Mouse (Mus musculus) embryonic facial prominence, embryonic 12.5 days (tissue): ENCODE results near the gene Cox15. TPM values are rescaled to one million over a fixed set of nuclear protein-coding genes. Genes with fewer than 3 reads are reported as not detected.

Source experiments
- ATAC-seq: fragments of 200-750 bp; cut with Nextera tagmentation; 2 replicates; pipeline ENCODE4 v1.8.0; 2017; ENCODE audit not compliant: insufficient number of reproducible peaks, insufficient read depth, low FRiP score, low TSS enrichment
- H3K27ac ChIP-seq: fragments of 300-500 bp; sonication (generic); 2 replicates; pipeline ENCODE4 v1.5.1; 2016; ENCODE audit warnings: mild to moderate bottlenecking
- H3K27me3 ChIP-seq: fragments of 300-500 bp; sonication (generic); 2 replicates; pipeline ENCODE4 v1.6.1; 2016; ENCODE audit warnings: mild to moderate bottlenecking, moderate library complexity
- H3K36me3 ChIP-seq: fragments of 300-500 bp; sonication (generic); 2 replicates; pipeline ENCODE4 v1.6.1; 2016; ENCODE audit warnings: mild to moderate bottlenecking
- H3K4me1 ChIP-seq: fragments of 300-500 bp; sonication (generic); 2 replicates; pipeline ENCODE4 v1.6.1; 2016
- H3K4me2 ChIP-seq: fragments of 300-500 bp; sonication (generic); replicated peaks from 2 replicates; pipeline ENCODE4 v1.6.1; 2016; ENCODE audit warnings: mild to moderate bottlenecking, moderate library complexity
- H3K4me3 ChIP-seq: fragments of 300-500 bp; sonication (generic); 2 replicates; pipeline ENCODE4 v1.5.1; 2016; ENCODE audit warnings: mild to moderate bottlenecking
- H3K9ac ChIP-seq: fragments of 300-500 bp; sonication (generic); 2 replicates; pipeline ENCODE4 v1.6.1; 2016; ENCODE audit warnings: mild to moderate bottlenecking, moderate library complexity
- H3K9me3 ChIP-seq: fragments of 300-500 bp; sonication (generic); 2 replicates; pipeline ENCODE4 v1.6.1; 2016; ENCODE audit warnings: mild to moderate bottlenecking, moderate library complexity
- WGBS: fragments of 180-500 bp; shearing (Covaris S2); methylation state at CpG from one replicate; pipeline ENCODE4 v1.1.7; 2016; 5-methylcytosine and 5-hydroxymethylcytosine counted together
- polyA plus RNA-seq: library from polyadenylated mRNA; unstranded; fragments of >200 nt; fragmentation: Nextera tagmentation; extraction: Ambion mirVana; gene quantifications from 2 replicates; pipeline ENCODE4 v1.2.1, GENCODE M21; 2016

The Cox15 gene
- polyA plus RNA-seq = 14.8 and 15.3 TPM in 2 replicates

DNA sequence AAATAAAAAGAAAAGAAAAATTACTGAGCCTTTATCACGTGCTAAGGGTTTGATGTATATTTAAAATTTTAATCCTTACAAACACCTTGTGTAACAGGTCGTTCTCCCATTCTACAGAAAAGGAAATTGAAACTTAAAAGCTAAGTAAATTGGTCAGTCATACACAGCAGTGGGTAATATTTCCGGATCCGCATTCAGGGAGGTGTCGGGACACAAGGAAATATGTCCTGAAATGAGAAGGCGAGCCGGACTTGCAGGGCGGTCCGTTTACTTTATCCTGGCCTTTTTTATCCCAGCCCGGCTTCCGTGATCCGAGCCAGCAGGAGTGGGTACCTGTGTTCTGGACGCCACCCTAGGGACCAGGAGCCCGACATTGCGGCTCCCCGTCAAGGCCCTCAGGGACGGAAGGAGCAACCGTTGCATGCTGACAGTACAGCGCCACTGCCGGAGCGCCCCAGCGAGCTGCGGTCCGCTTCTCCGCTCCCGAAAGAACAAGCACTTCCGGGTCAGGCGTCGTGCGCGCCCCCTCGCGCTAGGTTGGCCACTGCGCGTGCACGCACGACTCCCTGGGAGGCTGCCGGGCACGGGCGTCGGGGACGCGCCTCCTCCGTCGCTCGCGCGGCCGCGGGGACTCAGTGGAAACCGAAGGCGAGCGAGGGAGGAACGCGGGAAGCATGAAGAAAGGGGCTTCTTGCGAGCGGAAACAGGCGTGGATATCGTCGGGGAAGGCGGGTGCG, at the start of gene Cox15, which contains the start of gene Cutc:
Cox15 (minus strand) TSS at position 512 of the 737 bp plus-strand sequence.
Cutc (plus strand) TSS at position 508 of the 737 bp plus-strand sequence.
- H3K4me1 ChIP-seq = no peaks in the 10 kb centered on the region
- peak within 1 kb of the TSS; percentile 63 for H3K4me3 ChIP-seq
- H3K9ac ChIP-seq = peak within 1 kb of the TSS; percentile 75
- ATAC-seq = peak; percentile 82
- H3K4me2 ChIP-seq = peak within 1 kb of the TSS; percentile 57
- no peaks in the 10 kb centered on the region for H3K9me3 ChIP-seq
- peaks cover 23% of the 10 kb centered on the region for H3K36me3 ChIP-seq
- no peaks in the 10 kb centered on the region for H3K27me3 ChIP-seq
- WGBS = under 1% methylated on average over 62 of the region's 62 CpGs
- H3K27ac ChIP-seq = peak within 1 kb of the TSS; percentile 95

GRCm38 (mm10) chr19:43801427-43802051, 48.7 kb upstream of the Cox15 start:
- H3K27me3 ChIP-seq = no peaks in the 10 kb centered on the region
- ATAC-seq = no peak
- H3K36me3 ChIP-seq = no peaks in the 10 kb centered on the region
- no peak overlapping the region for H3K4me2 ChIP-seq
- no peaks in the 10 kb centered on the region for H3K9me3 ChIP-seq
- H3K4me3 ChIP-seq = no peak overlapping the region
- H3K27ac ChIP-seq = no peak overlapping the region
- H3K9ac ChIP-seq = no peak overlapping the region
- no peaks in the 10 kb centered on the region for H3K4me1 ChIP-seq
- WGBS = 81% methylated on average over 9 of the region's 9 CpGs

- 81% methylated on average over 5 of the region's 5 CpGs for WGBS
- Histone ChIP-seq H3K9me3 (no peaks in the 10 kb centered on the region), H3K4me2 (no peak overlapping the region), H3K27me3 (no peaks in the 10 kb centered on the region), H3K4me1 (no peaks in the 10 kb centered on the region), H3K4me3 (no peak overlapping the region), H3K9ac (no peak overlapping the region), H3K27ac (no peak overlapping the region), H3K36me3 (no peaks in the 10 kb centered on the region)
- no peak for ATAC-seq
These were observed 44.4 kb upstream of the Cox15 start for GRCm38 (mm10) chr19:43797216-43797615.

DNA sequence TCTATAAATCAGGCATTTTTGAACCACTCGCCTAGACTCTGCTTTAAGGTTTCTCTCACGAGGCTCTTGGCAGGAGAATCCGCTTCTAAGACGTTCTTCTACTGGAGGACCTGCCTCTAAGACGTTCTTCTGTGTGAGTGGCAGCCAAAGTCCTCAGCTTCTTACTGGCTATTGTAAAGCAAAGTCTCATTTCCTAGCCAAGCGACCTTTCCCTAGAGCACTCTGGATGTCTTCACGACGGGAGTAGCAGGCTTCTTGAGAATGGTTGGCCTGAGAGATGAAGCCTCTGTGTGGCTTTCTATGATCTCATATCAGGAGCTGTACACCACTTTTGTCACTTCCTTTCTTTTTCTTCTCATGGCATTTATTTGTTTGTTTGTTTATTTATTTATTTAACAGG, 42.7 kb upstream of the Cox15 start:
- ATAC-seq = no peak
- H3K9ac ChIP-seq = no peak overlapping the region
- no peak overlapping the region for H3K4me2 ChIP-seq
- H3K4me3 ChIP-seq = no peak overlapping the region
- 87% methylated on average over 8 of the region's 8 CpGs for WGBS
- H3K4me1 ChIP-seq = no peaks in the 10 kb centered on the region
- H3K9me3 ChIP-seq = no peaks in the 10 kb centered on the region
- H3K36me3 ChIP-seq = no peaks in the 10 kb centered on the region
- H3K27ac ChIP-seq = no peak overlapping the region
- no peaks in the 10 kb centered on the region for H3K27me3 ChIP-seq

DNA sequence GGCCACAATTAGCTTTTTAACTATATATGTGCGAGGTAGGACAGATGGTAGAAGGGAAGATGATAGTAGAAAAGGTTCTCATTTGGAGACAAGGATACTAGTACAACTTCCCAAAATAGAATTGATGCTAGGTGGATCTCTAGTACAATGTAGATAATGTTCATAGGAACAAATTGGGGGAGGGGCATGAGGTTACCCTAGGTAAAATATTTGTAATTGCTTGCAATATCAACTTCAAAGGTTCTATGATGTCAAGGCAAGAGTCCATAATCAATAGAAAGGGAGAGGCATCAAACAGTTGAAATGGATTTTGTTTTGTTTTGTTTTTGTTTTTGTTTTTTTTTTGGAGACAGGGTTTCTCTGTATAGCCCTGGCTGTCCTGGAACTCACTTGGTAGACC, 41.2 kb upstream of the Cox15 start:
- 88% methylated on average over 1 of the region's 1 CpGs for WGBS
- Histone ChIP-seq H3K36me3 (no peaks in the 10 kb centered on the region), H3K4me1 (no peaks in the 10 kb centered on the region), H3K4me3 (no peak overlapping the region), H3K27me3 (no peaks in the 10 kb centered on the region), H3K9me3 (no peaks in the 10 kb centered on the region), H3K9ac (no peak overlapping the region), H3K4me2 (no peak overlapping the region), H3K27ac (no peak overlapping the region)
- ATAC-seq = no peak

DNA sequence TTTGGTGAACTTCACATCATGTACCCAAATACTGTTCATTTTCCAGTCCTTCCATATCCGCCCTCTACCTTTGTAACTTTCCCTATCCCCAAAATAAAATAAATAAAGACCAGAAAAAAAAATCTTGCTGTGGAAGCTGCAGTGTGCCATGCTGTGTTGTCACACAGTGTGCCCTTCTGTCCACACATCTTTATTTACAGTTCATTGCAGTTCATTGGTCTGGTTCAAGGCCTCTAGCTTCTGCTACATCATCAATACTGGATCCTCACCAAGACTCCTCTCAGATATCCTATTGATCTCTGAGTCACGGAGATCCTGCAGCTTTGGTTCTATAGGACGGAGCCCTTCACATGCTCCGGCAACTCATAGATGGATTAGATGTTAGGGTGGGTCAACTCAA, 39.7 kb upstream of the Cox15 start:
- Histone ChIP-seq H3K4me2 (no peak overlapping the region), H3K36me3 (no peaks in the 10 kb centered on the region), H3K4me1 (no peaks in the 10 kb centered on the region), H3K27me3 (no peaks in the 10 kb centered on the region), H3K4me3 (no peak overlapping the region), H3K27ac (no peak overlapping the region), H3K9me3 (no peaks in the 10 kb centered on the region), H3K9ac (no peak overlapping the region)
- no peak for ATAC-seq
- WGBS = 90% methylated on average over 4 of the region's 4 CpGs

GRCm38 (mm10) chr19:43789817-43790216, 37.0 kb upstream of the Cox15 start:
- Histone ChIP-seq H3K27ac (no peak overlapping the region), H3K36me3 (no peaks in the 10 kb centered on the region), H3K4me3 (no peak overlapping the region), H3K9ac (no peak overlapping the region), H3K4me1 (no peaks in the 10 kb centered on the region), H3K9me3 (no peaks in the 10 kb centered on the region), H3K4me2 (no peak overlapping the region), H3K27me3 (no peaks in the 10 kb centered on the region)
- ATAC-seq = no peak
- 89% methylated on average over 7 of the region's 7 CpGs for WGBS

DNA sequence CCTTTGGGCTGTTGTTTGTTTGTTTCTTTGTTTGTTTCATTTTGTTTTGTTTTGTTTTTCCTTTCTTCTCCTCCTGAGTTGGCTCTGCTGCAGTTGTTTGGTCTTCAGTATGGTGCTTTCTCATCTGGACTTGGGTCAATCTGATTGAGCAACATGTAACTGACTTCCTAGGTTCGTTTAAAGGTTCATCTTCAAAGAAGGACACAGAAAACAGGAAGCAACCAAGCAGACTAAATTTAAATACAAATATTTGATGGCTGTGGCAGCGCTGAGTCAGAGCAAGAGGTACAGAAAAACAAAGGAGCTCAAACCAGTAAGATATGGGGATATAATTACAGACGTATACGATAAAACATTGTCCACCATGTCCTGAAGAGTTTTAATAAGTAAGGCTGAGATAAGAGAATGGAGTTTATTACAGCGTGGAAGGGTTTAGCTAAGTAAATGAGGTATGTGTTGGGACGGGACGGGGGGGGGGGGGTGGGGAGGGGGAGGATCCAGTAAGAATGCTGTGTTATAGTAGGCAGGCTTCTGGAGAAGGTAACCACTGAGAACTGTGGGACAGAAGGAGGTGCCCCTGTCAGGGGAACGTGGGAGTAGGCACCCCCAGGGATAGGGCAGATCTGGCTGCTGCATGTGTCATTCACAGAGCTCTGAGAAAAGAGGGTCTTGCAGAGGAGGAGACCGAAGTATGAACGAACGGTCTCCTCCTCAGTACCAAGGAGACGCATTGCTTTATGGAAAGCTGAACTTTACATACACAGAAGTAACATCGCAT, 33.6 kb upstream of the Cox15 start:
- Histone ChIP-seq H3K27me3 (no peaks in the 10 kb centered on the region), H3K4me3 (no peak overlapping the region), H3K4me2 (no peak overlapping the region), H3K9me3 (no peaks in the 10 kb centered on the region), H3K36me3 (no peaks in the 10 kb centered on the region), H3K27ac (no peak overlapping the region), H3K4me1 (no peaks in the 10 kb centered on the region), H3K9ac (no peak overlapping the region)
- ATAC-seq = no peak
- 80% methylated on average over 13 of the region's 13 CpGs for WGBS

- H3K27me3 ChIP-seq = no peaks in the 10 kb centered on the region
- WGBS = 83% methylated on average over 8 of the region's 8 CpGs
- H3K36me3 ChIP-seq = no peaks in the 10 kb centered on the region
- H3K9me3 ChIP-seq = no peaks in the 10 kb centered on the region
- H3K9ac ChIP-seq = no peak overlapping the region
- ATAC-seq = no peak
- H3K27ac ChIP-seq = no peak overlapping the region
- no peaks in the 10 kb centered on the region for H3K4me1 ChIP-seq
- H3K4me3 ChIP-seq = no peak overlapping the region
- no peak overlapping the region for H3K4me2 ChIP-seq
These were observed 32.0 kb upstream of the Cox15 start for GRCm38 (mm10) chr19:43784761-43785160.

DNA sequence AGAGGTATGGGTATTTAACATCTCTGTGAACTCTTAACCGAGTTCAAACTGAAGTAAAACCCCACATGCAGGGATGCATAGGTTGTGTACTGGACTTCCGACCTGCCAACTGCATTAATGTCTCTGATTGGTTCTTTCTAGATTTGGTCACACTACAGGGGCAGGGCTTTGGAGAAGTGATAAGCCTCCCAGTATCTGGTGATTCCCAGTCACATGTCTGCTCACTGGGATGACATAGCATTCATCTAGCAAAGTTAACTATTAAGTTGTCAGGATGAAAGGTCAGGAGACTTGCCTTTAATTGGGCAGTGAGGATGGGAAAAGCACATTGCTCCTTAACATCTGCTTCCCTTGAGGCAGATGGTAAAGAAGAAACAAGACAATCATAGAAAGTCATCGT, 29.2 kb upstream of the Cox15 start, which contains the start of gene Abcc2:
Abcc2 (plus strand) TSS at position 213 of the 400 bp plus-strand sequence.
- no peak for ATAC-seq
- 77% methylated on average over 3 of the region's 3 CpGs for WGBS
- H3K4me2 ChIP-seq = no peak within 1 kb of the TSS
- H3K9me3 ChIP-seq = no peaks in the 10 kb centered on the region
- H3K4me3 ChIP-seq = no peak within 1 kb of the TSS
- no peak within 1 kb of the TSS for H3K9ac ChIP-seq
- H3K4me1 ChIP-seq = no peaks in the 10 kb centered on the region
- no peaks in the 10 kb centered on the region for H3K36me3 ChIP-seq
- H3K27me3 ChIP-seq = no peaks in the 10 kb centered on the region
- H3K27ac ChIP-seq = no peak within 1 kb of the TSS

DNA sequence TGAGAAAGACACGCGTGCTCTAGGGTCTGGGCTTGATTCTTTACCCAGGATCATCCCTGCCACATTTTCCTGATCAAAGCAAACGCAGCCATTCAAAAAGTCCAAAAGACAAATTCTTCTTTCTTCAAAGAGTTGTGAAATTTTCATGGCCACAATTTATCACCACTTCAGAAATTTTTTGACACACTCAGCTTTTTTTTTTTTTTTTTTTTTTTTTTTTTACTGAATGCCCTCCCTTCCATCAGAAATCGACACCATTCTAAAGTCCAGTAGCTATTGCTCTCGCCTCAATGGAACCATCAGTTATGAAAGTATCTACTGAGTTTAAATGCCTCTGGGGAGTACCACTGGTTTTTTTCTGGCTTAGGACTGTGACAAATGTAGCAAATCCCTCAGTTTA, 27.6 kb upstream of the Cox15 start:
- Histone ChIP-seq H3K4me1 (no peaks in the 10 kb centered on the region), H3K9me3 (no peaks in the 10 kb centered on the region), H3K36me3 (no peaks in the 10 kb centered on the region), H3K27me3 (no peaks in the 10 kb centered on the region), H3K9ac (no peak overlapping the region), H3K4me3 (no peak overlapping the region), H3K27ac (no peak overlapping the region), H3K4me2 (no peak overlapping the region)
- 75% methylated on average over 5 of the region's 5 CpGs for WGBS
- ATAC-seq = no peak

GRCm38 (mm10) chr19:43777308-43777707, 24.5 kb upstream of the Cox15 start:
- Histone ChIP-seq H3K27me3 (no peaks in the 10 kb centered on the region), H3K27ac (no peak overlapping the region), H3K4me3 (no peak overlapping the region), H3K9ac (no peak overlapping the region), H3K9me3 (no peaks in the 10 kb centered on the region), H3K36me3 (no peaks in the 10 kb centered on the region), H3K4me2 (no peak overlapping the region), H3K4me1 (no peaks in the 10 kb centered on the region)
- WGBS = 70% methylated on average over 2 of the region's 2 CpGs
- ATAC-seq = no peak
